Mouse (Mus musculus): ENCODE results near the gene Psg17. TPM values are rescaled to one million over a fixed set of nuclear protein-coding genes. Genes with fewer than 3 reads are reported as not detected.

Psg17 gene
- total RNA-seq, 2 experiments from 2014 or later = not detected

DNA sequence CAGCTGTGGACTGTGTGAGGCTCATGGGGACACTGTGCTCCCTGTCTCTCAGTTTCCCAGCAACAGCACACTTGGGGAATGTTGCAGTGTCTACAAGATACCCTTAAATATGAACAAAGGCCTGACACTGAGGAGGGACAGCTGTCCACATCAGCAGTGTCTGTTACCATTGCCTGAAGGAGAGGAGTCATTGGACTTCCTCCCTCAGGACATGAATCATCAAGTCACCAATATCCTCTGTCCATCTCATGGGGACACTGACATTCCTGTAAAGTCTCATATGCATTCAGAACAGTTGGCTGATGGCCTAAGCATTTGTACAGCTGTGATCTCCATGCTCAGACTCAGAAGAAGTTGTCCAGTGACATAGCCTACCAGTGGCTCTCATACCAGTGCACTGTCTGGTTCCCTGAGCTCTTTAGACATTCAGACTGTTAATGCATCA is 42.0 kb downstream of the Psg17 start:
- intact Hi-C loops (cut with DNase I) = no loop called here
- DNase-seq = peak; percentile 5 to 6

Other genes starting within 250 kb of the Psg17 start
- not detected for gene Psg23, start 205.1 kb downstream of the Psg17 start, total RNA-seq (2021)
- gene Psg21, start 164.9 kb downstream of the Psg17 start, total RNA-seq (2021) = not detected
- not detected for gene Psg20, start 135.4 kb downstream of the Psg17 start, total RNA-seq (2021)
- not detected for gene Psg22, start 103.5 kb downstream of the Psg17 start, total RNA-seq (2021)
- not detected for gene Psg19, start 23.1 kb downstream of the Psg17 start, total RNA-seq (2021)
- gene Mill2, start 18.4 kb upstream of the Psg17 start, total RNA-seq (2021) = 1 to 10 TPM; 5.4 to 6.5 TPM
- 1 to 10 TPM; 2.0 to 3.3 TPM for gene Pglyrp1, start 49.7 kb upstream of the Psg17 start, total RNA-seq (2021)
- gene Ccdc61, start 88.8 kb upstream of the Psg17 start, total RNA-seq (2021) = 1 to 10 TPM; 9.0 to 9.5 TPM
- 10 to 100 TPM in 1 of 2 experiments, 1 to 10 TPM in 1; 9.6 to 10.1 TPM for gene Nova2, start 104.3 kb upstream of the Psg17 start, total RNA-seq (2021)
- gene Nanos2, start 165.8 kb upstream of the Psg17 start, total RNA-seq (2021) = not detected
- 1 to 10 TPM; 2.5 to 2.8 TPM for gene Mypop, start 169.6 kb upstream of the Psg17 start, total RNA-seq (2021)
- 10 to 100 TPM; 24.2 to 24.4 TPM for gene Irf2bp1, start 182.4 kb upstream of the Psg17 start, total RNA-seq (2021)
- gene Foxa3, start 201.9 kb upstream of the Psg17 start, total RNA-seq (2021) = not detected
- 10 to 100 TPM; 64.6 to 66.5 TPM for gene Sympk, start 202.8 kb upstream of the Psg17 start, total RNA-seq (2021)
- gene Rsph6a, start 233.1 kb upstream of the Psg17 start, total RNA-seq (2021) = not detected